Comparison of ENCODE assay signal across 8 mouse cellular contexts in the genomic region with DNA sequence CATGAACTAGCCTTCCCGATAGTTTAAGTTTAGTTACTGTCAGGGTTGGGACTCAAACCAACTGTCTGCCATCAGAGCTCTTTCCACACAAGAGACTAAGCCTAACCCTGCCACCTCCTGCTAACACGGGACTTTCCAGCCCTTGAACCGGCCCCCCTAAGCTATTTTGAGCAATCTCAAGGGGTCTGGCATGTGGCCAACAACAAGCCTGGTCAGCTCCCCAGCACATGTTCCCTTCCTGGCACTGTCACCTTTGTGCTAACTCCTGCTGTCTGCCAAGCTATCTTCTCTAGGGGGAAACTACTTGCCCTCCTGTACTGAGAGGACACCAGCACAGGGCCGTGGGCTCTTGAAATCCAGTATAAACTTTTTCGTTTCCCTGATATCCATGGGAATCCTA.
DNase-seq lines count a peak whose midpoint lies in the region; ATAC-seq lines count a peak whose summit lies in the region.

No protein-coding gene starts in this region.

- no peak for ATAC-seq in midbrain, embryonic 11.5 days (ENCODE audit: low FRiP score)

- H3K4me1 ChIP-seq in midbrain, embryonic 11.5 days (ENCODE audit: control insufficient read depth, insufficient read depth, low read length) = no peaks in the 10 kb centered on the region

- no peaks in the 10 kb centered on the region for H3K36me3 ChIP-seq in midbrain, embryonic 11.5 days (ENCODE audit: control insufficient read depth, insufficient read depth, low read length)

- no peak overlapping the region for H3K27ac ChIP-seq in midbrain, embryonic 11.5 days (ENCODE audit: low read depth, low read length)

- intact Hi-C loops in heart, postnatal 25 days (cut with DNase I) = loop anchor here (5.0 kb wide), 2 partner anchors 52 to 112 kb away; partner anchors contain the start of gene Parm1

- no peak overlapping the region for H3K4me3 ChIP-seq in midbrain, embryonic 11.5 days (ENCODE audit: low read depth, low read length)

- H3K27me3 ChIP-seq in midbrain, embryonic 11.5 days (ENCODE audit: control insufficient read depth, insufficient read depth, low read length) = no peaks in the 10 kb centered on the region

- peak; percentile 43 to 58 for DNase-seq in cerebellum, postnatal 10 days
- no peak for DNase-seq in cerebellum, adult 9-11 months
- peak; percentile 1 to 17 for DNase-seq in spleen, postnatal 36 days (ENCODE audit: low spot score in 2 of 2)
- DNase-seq in spleen, adult 12 weeks (ENCODE audit: low spot score) = no peak
- peak; percentile 53 for DNase-seq in heart, postnatal 25 days (ENCODE audit: low spot score)
- peak; percentile 60 to 75 for DNase-seq in urinary bladder, postnatal 36 days (ENCODE audit: low spot score in 2 of 2)
- no peak for DNase-seq in right cerebral cortex, postnatal 36 days (ENCODE audit: low spot score in 2 of 2)
- DNase-seq in midbrain, embryonic 11.5 days (ENCODE audit: low spot score, missing footprints) = no peak

- H3K4me2 ChIP-seq in midbrain, embryonic 11.5 days = no peak overlapping the region

- 86% methylated on average over 5 of the region's 5 CpGs for WGBS in midbrain, embryonic 11.5 days

- no peak overlapping the region for H3K9ac ChIP-seq in midbrain, embryonic 11.5 days (ENCODE audit: low read length)

- no peaks in the 10 kb centered on the region for H3K9me3 ChIP-seq in midbrain, embryonic 11.5 days (ENCODE audit: control insufficient read depth, low read length)

Comparison
In these comparisons a context has a peak if more than half of its experiments do, and no peak if none do; other contexts are left out.
1. DNase-seq: peak in cerebellum, postnatal 10 days (2 of 2), spleen, postnatal 36 days (2 of 2), heart, postnatal 25 days (single experiment) and urinary bladder, postnatal 36 days (2 of 2); none in cerebellum, adult 9-11 months (single experiment), spleen, adult 12 weeks (single experiment), right cerebral cortex, postnatal 36 days (0 of 2) and midbrain, embryonic 11.5 days (single experiment).